Mouse (Mus musculus) stomach, postnatal 0 days (tissue): Measurements from ENCODE around the gene Etfdh.

Source experiments
- CTCF ChIP-seq: IDR thresholded peaks from 2 replicates; pipeline ENCODE4 v1.5.1; 2016; ENCODE audit warnings: antibody characterized with exemption, low read depth, mild to moderate bottlenecking, moderate library complexity
- EP300 ChIP-seq: optimal IDR thresholded peaks from 2 replicates; pipeline ENCODE3; 2016; ENCODE audit warnings: antibody characterized with exemption

GRCm38 (mm10) chr3:79560555-79560954, 68.7 kb downstream of the Etfdh start:
- TF ChIP-seq CTCF = no peak
- no peak for TF ChIP-seq EP300
